Mouse (Mus musculus) hindbrain, embryonic 16.5 days (tissue): Measurements from ENCODE around the gene Gm49673. TPM values are rescaled to one million over a fixed set of nuclear protein-coding genes. Genes with fewer than 3 reads are reported as not detected.

Source experiments
- polyA plus RNA-seq: library from polyadenylated mRNA; unstranded; fragments of >200 nt; fragmentation: Nextera tagmentation; extraction: Ambion mirVana; gene quantifications from 2 replicates; pipeline ENCODE4 v1.2.1, GENCODE M21; 2015

Gene Gm49673
- polyA plus RNA-seq, 1 experiment from 2014 or later: 0.50 TPM

Other genes with a start within 250 kb of the Gm49673 start
- gene Tagap, start 221.8 kb downstream of the Gm49673 start, polyA plus RNA-seq: 0.47 and 0.51 TPM in 2 replicates
- gene Rsph3a, start 202.2 kb downstream of the Gm49673 start, polyA plus RNA-seq: 72.3 and 77.7 TPM in 2 replicates
- 18.2 and 19.4 TPM in 2 replicates for gene Rnaset2a, start 309 bp upstream of the Gm49673 start, polyA plus RNA-seq
- gene Fgfr1op, start 17.7 kb upstream of the Gm49673 start, polyA plus RNA-seq: 31.4 and 32.0 TPM in 2 replicates
- gene Ccr6, start 88.3 kb upstream of the Gm49673 start, polyA plus RNA-seq: not detected in 2 replicates
- gene Mpc1, start 135.1 kb upstream of the Gm49673 start, polyA plus RNA-seq: 389 and 473 TPM in 2 replicates
- gene Sft2d1, start 163.3 kb upstream of the Gm49673 start, polyA plus RNA-seq: 172 and 184 TPM in 2 replicates
- 16.4 and 16.9 TPM in 2 replicates for gene Prr18, start 189.7 kb upstream of the Gm49673 start, polyA plus RNA-seq
- 0.72 and 0.99 TPM in 2 replicates for gene T2, start 208.2 kb upstream of the Gm49673 start, polyA plus RNA-seq